In genomic region chr15:28663847-28664602, GRCm38 (mm10) we compare ENCODE assay signal across 12 mouse cellular contexts.
DNase-seq lines count a peak whose midpoint lies in the region; TF ChIP-seq lines count a peak whose summit lies in the region.
"Had no signal": no experiment of that assay in that cellular context is flagged by ENCODE, and none has a peak within 500 bp of the region (broad histone marks: within the 10 kb centered on the region; RNA-seq: fewer than 3 reads in every experiment).

No protein-coding gene starts in this region.

- 78% methylated on average over 6 of the region's 6 CpGs for WGBS in cerebellum, adult 2 months
- WGBS in kidney, adult 2 months, result 84% methylated on average over 6 of the region's 6 CpGs

- intact Hi-C loops in left cerebral cortex, postnatal 4 days (cut with DNase I), result no loop called here

- H3K36me3 ChIP-seq in kidney, adult 2 months (ENCODE audit: control insufficient read depth, insufficient read depth, low read length), result no peaks in the 10 kb centered on the region
- H3K36me3 ChIP-seq: heart, embryonic 15.5 days; liver, embryonic 15.5 days had no signal

- no peaks in the 10 kb centered on the region for H3K27me3 ChIP-seq in cerebellum, adult 2 months (ENCODE audit: control insufficient read depth, insufficient read depth, low read length)
- no peaks in the 10 kb centered on the region for H3K27me3 ChIP-seq in kidney, adult 2 months (replicated peaks; ENCODE audit: control insufficient read depth, insufficient read depth, low read length)
- H3K27me3 ChIP-seq: heart, embryonic 15.5 days; liver, embryonic 15.5 days had no signal

- no peak overlapping the region for H3K27ac ChIP-seq in cerebellum, adult 2 months (ENCODE audit: insufficient read depth, low read length)
- H3K27ac ChIP-seq in kidney, adult 2 months (ENCODE audit: insufficient read depth, low read depth, low read length), result no peak overlapping the region
- H3K27ac ChIP-seq: heart, embryonic 15.5 days; liver, embryonic 15.5 days had no signal

- H3K4me3 ChIP-seq in cerebellum, adult 2 months (replicated peaks; ENCODE audit: insufficient read depth, low read depth, low read length), result no peak overlapping the region
- no peak overlapping the region for H3K4me3 ChIP-seq in kidney, adult 2 months (ENCODE audit: insufficient read depth, low read depth, low read length)
- H3K4me3 ChIP-seq: erythroblast, embryonic 14.5 days; heart, embryonic 15.5 days; liver, embryonic 15.5 days; myocyte had no signal

- no peaks in the 10 kb centered on the region for H3K4me1 ChIP-seq in cerebellum, adult 2 months (ENCODE audit: control insufficient read depth, insufficient read depth, low read length)
- no peaks in the 10 kb centered on the region for H3K4me1 ChIP-seq in kidney, adult 2 months (ENCODE audit: control insufficient read depth, insufficient read depth, low read length)
- H3K4me1 ChIP-seq: heart, embryonic 15.5 days; liver, embryonic 15.5 days had no signal

- no peak for TF ChIP-seq POLR2A in cerebellum, adult 2 months (IDR thresholded peaks at IDR 0.05; ENCODE audit: borderline replicate concordance, insufficient read depth, low read length)
- no peak for TF ChIP-seq POLR2A in kidney, adult 2 months (IDR thresholded peaks at IDR 0.05; ENCODE audit: low read depth, low read length)

- no peak for DNase-seq in cerebellum, adult 2 months
- no peak for DNase-seq in cerebellum, adult 11 months
- DNase-seq in kidney, adult 2 months, result peak; percentile 3
- DNase-seq in kidney, postnatal 10 days, result no peak
- peak; percentile 12 for DNase-seq in 3T3-L1 (ENCODE audit: low read depth, low spot score)
- DNase-seq in left cerebral cortex, postnatal 4 days, result peak; percentile 2
- DNase-seq in B cell, adult 2 months, result no peak
- no peak for DNase-seq in testis, postnatal 10 days (ENCODE audit: low spot score)

- TF ChIP-seq CTCF in cerebellum, adult 2 months (IDR thresholded peaks at IDR 0.05; ENCODE audit: borderline replicate concordance, insufficient read depth, low read depth, low read length), result peak; percentile 47; the same call in 1 of the 2 replicates
- TF ChIP-seq CTCF in kidney, adult 2 months (conservative IDR thresholded peaks at IDR 0.05; ENCODE audit: insufficient read depth, insufficient read length, low read depth, low read length), result no peak; the same call in 1 of the 2 replicates

Comparison
In these comparisons a context has a peak if more than half of its experiments do, and no peak if none do; other contexts are left out.
1. DNase-seq: peak in kidney, adult 2 months (single experiment), 3T3-L1 (single experiment) and left cerebral cortex, postnatal 4 days (single experiment); none in cerebellum, adult 2 months (0 of 2), cerebellum, adult 11 months (single experiment), kidney, postnatal 10 days (single experiment), B cell, adult 2 months (0 of 2) and testis, postnatal 10 days (single experiment).